Mouse (Mus musculus): Measurements from ENCODE around the gene Mras. TPM values are rescaled to one million over a fixed set of nuclear protein-coding genes. Genes with fewer than 3 reads are reported as not detected.
A peak's percentile ranks its signal among the peaks of the same experiment; 100 is the strongest.

Mras gene
- polyA plus RNA-seq, 1 experiment from 2014 or later: 14.9 TPM

DNA sequence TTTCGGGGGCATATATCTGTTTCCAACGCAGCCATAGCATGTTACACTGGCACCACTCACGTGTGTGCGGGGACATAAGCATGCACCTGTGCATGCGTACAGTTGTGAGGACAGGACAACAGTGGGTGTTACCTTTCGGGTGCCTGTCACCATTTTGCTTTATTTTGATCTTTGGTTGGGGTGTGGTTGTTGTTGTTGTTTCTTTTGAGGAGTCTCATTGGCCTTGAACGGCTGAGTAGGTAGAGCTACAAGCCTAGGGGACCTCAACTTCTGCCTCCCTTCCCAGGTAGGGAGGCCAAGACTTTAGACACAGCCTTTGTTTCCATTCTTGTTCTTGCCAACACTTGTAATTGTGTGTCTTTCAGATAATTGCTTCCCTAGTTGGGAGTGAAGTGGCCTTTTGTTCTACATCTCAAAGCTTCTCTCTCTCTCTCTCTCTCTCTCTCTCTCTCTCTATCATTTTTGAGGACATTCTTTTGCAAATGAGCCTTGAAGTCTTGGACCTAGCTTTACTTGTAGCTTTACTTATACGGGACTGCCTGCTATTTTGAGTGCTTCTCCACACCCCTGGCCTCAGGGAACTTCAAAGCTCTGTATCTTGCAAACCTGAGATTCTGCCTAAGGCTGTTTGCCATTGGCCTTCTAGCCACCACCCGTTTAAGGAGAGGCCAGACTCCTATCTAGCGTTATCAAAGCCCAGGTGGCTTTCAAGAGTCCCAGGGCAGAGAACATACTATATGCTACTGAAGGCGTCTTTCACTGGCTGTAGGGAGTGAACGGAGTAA, 792 bp upstream of the Mras start:
- no peaks in the 10 kb centered on the region for H3K36me3 ChIP-seq
- H3K4me1 ChIP-seq (replicated peaks): peaks cover 22% of the 10 kb centered on the region
- peak overlapping the region; percentile 92; the same call in 1 of the 2 replicates for H3K4me2 ChIP-seq
- 70% methylated on average over 12 of the region's 12 CpGs for WGBS
- H3K27ac ChIP-seq: no peak overlapping the region
- H3K9ac ChIP-seq: no peak overlapping the region
- ATAC-seq (replicated peaks; ENCODE audit: insufficient number of reproducible peaks, insufficient read depth, low FRiP score, low read depth): no peak
- H3K9me3 ChIP-seq (replicated peaks): no peaks in the 10 kb centered on the region
- H3K4me3 ChIP-seq: no peak overlapping the region
- peaks cover 17% of the 10 kb centered on the region for H3K27me3 ChIP-seq

DNA sequence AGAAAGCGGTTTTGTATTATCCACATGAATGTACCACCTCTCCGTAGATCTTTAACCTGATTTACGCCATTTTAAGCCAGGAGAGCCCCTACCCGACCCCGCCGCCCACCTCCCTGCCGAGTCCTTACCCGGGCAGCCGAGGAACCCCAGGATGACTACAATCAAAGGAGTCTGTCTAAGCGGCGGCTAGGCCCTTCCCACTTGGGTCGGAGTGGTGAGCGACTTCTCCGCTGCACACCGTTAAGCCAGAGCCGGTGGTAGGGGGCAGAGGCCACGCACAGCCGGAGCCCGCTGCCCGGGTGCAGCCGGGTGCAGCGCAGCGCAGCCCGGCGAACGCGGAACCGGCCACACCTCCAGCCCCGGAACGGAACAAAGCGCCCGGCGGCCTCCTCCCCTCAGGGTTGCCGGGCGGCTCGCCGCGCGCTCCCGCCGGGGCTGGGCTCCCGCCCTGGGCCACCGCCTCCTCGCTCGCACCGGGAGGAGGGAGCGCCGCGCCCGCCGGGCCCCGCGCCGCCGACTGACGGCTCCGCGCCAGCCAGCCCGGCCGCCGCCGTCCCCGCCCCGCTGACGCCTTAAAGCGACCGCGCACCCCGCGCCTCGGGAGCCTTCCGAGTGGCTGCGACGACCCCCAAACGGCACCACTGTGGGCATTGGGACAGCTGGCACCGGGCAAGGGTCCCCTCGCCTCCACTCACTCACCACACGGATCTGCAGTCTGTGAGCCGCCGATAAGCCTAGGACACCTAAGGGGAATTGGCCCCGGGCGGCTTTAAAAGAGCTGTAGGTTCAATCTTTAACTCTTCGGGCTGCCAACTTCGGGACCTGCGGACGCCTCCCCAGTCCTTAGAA, 775 bp downstream of the Mras start:
- Histone ChIP-seq H3K9ac (peak overlapping the region; percentile 79), H3K4me1 (replicated peaks) (peaks cover 22% of the 10 kb centered on the region), H3K27ac (peak overlapping the region; percentile 81), H3K9me3 (replicated peaks) (no peaks in the 10 kb centered on the region), H3K4me2 (peak overlapping the region; percentile 92), H3K27me3 (peaks cover 17% of the 10 kb centered on the region), H3K36me3 (no peaks in the 10 kb centered on the region), H3K4me3 (peak overlapping the region; percentile 83)
- under 1% methylated on average over 80 of the region's 86 CpGs for WGBS
- ATAC-seq (replicated peaks; ENCODE audit: insufficient number of reproducible peaks, insufficient read depth, low FRiP score, low read depth): peak; percentile 79

- peak overlapping the region; percentile 83 for H3K4me3 ChIP-seq
- peak overlapping the region; percentile 81 for H3K27ac ChIP-seq
- H3K9ac ChIP-seq: peak overlapping the region; percentile 79
- 21% methylated on average over 16 of the region's 16 CpGs for WGBS
- no peaks in the 10 kb centered on the region for H3K36me3 ChIP-seq
- peaks cover 17% of the 10 kb centered on the region for H3K27me3 ChIP-seq
- H3K4me2 ChIP-seq: peak overlapping the region; percentile 92
- ATAC-seq (replicated peaks; ENCODE audit: insufficient number of reproducible peaks, insufficient read depth, low FRiP score, low read depth): peak; percentile 7; the same call in 1 of the 2 replicates
- H3K4me1 ChIP-seq (replicated peaks): peaks cover 22% of the 10 kb centered on the region
- no peaks in the 10 kb centered on the region for H3K9me3 ChIP-seq (replicated peaks)
Observed at GRCm38 (mm10) chr9:99435619-99436181, 1.5 kb downstream of the Mras start.

- peak overlapping the region; percentile 92 for H3K4me2 ChIP-seq
- peak overlapping the region; percentile 79 for H3K9ac ChIP-seq
- 45% methylated on average over 14 of the region's 14 CpGs for WGBS
- H3K9me3 ChIP-seq (replicated peaks): no peaks in the 10 kb centered on the region
- H3K36me3 ChIP-seq: no peaks in the 10 kb centered on the region
- H3K4me1 ChIP-seq (replicated peaks): peaks cover 22% of the 10 kb centered on the region
- H3K27ac ChIP-seq: peak overlapping the region; percentile 81
- peak; percentile 57 for ATAC-seq (replicated peaks; ENCODE audit: insufficient number of reproducible peaks, insufficient read depth, low FRiP score, low read depth)
- peak overlapping the region; percentile 83 for H3K4me3 ChIP-seq
- peaks cover 15% of the 10 kb centered on the region for H3K27me3 ChIP-seq
Observed at GRCm38 (mm10) chr9:99434892-99435618, 2.1 kb downstream of the Mras start.

DNA sequence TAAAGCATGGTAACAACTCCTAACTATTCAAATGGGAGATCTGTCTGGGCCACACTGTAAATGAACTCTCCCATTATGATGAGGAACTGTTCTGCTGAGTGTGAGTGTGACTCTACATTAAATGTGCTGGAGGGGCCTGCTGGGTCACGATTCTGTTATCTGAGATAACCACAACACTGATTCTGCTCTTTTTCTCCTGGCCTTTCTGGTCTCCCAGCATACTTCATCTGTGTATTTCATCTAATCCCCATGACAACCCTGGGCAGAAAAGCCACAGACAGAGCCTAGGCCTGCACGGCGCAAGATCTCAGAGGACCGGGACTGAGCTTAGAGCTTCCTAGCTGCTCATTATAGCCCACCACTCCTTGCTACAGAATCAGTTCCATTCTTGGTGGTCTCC, 4.7 kb downstream of the Mras start:
- Histone ChIP-seq H3K36me3 (no peaks in the 10 kb centered on the region), H3K4me3 (no peak overlapping the region), H3K27me3 (peaks cover under 1% of the 10 kb centered on the region; the same call in 1 of the 2 replicates), H3K9ac (no peak overlapping the region), H3K4me1 (replicated peaks) (peaks cover 24% of the 10 kb centered on the region), H3K4me2 (no peak overlapping the region), H3K27ac (no peak overlapping the region), H3K9me3 (replicated peaks) (no peaks in the 10 kb centered on the region)
- no peak for ATAC-seq (replicated peaks; ENCODE audit: insufficient number of reproducible peaks, insufficient read depth, low FRiP score, low read depth)
- 75% methylated on average over 4 of the region's 4 CpGs for WGBS

DNA sequence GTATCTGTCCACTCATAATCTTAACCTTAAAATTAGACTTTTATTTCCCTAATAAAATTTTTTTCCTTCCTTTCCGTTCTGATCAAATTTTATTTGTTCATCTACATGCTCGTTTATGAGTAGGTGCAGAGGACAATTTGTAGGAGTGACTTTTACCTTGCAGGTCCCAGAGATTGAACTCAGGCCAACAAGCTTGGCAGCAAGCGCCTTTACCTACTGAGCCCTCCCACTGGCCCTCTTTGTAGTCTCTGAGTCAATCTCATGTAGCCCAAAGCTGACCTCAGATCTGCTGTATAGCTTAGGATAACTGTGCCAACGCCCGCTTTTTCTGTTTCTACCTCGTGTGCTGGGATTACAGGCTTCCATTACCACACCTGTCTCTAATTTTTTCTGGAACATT, 5.2 kb downstream of the Mras start:
- no peak overlapping the region for H3K4me3 ChIP-seq
- H3K4me1 ChIP-seq (replicated peaks): peaks cover 19% of the 10 kb centered on the region
- no peaks in the 10 kb centered on the region for H3K9me3 ChIP-seq (replicated peaks)
- H3K36me3 ChIP-seq: no peaks in the 10 kb centered on the region
- H3K9ac ChIP-seq: no peak overlapping the region
- H3K27ac ChIP-seq: no peak overlapping the region
- 78% methylated on average over 6 of the region's 6 CpGs for WGBS
- H3K4me2 ChIP-seq: no peak overlapping the region
- no peak for ATAC-seq (replicated peaks; ENCODE audit: insufficient number of reproducible peaks, insufficient read depth, low FRiP score, low read depth)
- H3K27me3 ChIP-seq: no peaks in the 10 kb centered on the region

GRCm38 (mm10) chr9:99431346-99431745, 5.8 kb downstream of the Mras start:
- H3K9ac ChIP-seq: no peak overlapping the region
- H3K36me3 ChIP-seq: no peaks in the 10 kb centered on the region
- H3K27ac ChIP-seq: no peak overlapping the region
- WGBS: 84% methylated on average over 8 of the region's 8 CpGs
- H3K4me2 ChIP-seq: no peak overlapping the region
- peaks cover 17% of the 10 kb centered on the region for H3K4me1 ChIP-seq (replicated peaks)
- no peak overlapping the region for H3K4me3 ChIP-seq
- no peaks in the 10 kb centered on the region for H3K9me3 ChIP-seq (replicated peaks)
- no peaks in the 10 kb centered on the region for H3K27me3 ChIP-seq
- no peak for ATAC-seq (replicated peaks; ENCODE audit: insufficient number of reproducible peaks, insufficient read depth, low FRiP score, low read depth)

- Histone ChIP-seq H3K4me2 (no peak overlapping the region), H3K27ac (no peak overlapping the region), H3K9me3 (replicated peaks) (no peaks in the 10 kb centered on the region), H3K4me1 (replicated peaks) (peaks cover 17% of the 10 kb centered on the region), H3K27me3 (no peaks in the 10 kb centered on the region), H3K4me3 (no peak overlapping the region), H3K36me3 (no peaks in the 10 kb centered on the region), H3K9ac (no peak overlapping the region)
- ATAC-seq (replicated peaks; ENCODE audit: insufficient number of reproducible peaks, insufficient read depth, low FRiP score, low read depth): no peak
- 71% methylated on average over 6 of the region's 6 CpGs for WGBS
Observed at GRCm38 (mm10) chr9:99430806-99431205, 6.4 kb downstream of the Mras start.

DNA sequence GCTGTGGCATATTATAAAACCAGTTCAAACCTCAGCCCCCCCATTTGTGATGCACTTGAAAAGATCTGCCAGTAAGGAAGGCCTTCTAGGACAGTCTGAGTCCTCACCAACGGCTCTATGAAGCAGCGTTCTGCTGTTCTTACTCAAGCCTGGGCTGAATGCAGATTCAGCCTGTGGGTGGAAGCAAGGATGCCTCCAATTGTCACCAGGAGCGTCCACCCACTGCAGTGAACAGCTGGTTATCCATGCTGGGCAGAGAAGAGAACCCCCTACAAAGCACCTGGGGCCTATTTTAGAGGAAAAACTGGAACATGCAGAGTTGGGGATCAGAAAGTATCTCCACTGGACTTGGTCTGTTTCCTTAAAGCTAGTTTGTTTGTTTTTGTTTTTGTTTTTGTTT, 7.3 kb downstream of the Mras start:
- Histone ChIP-seq H3K9me3 (replicated peaks) (no peaks in the 10 kb centered on the region), H3K4me1 (replicated peaks) (peaks cover 17% of the 10 kb centered on the region), H3K27me3 (no peaks in the 10 kb centered on the region), H3K4me2 (no peak overlapping the region), H3K36me3 (no peaks in the 10 kb centered on the region), H3K4me3 (no peak overlapping the region), H3K9ac (no peak overlapping the region), H3K27ac (no peak overlapping the region)
- 82% methylated on average over 3 of the region's 3 CpGs for WGBS
- ATAC-seq (replicated peaks; ENCODE audit: insufficient number of reproducible peaks, insufficient read depth, low FRiP score, low read depth): no peak

GRCm38 (mm10) chr9:99428601-99429331, 8.4 kb downstream of the Mras start:
- H3K27me3 ChIP-seq: no peaks in the 10 kb centered on the region
- H3K9me3 ChIP-seq (replicated peaks): no peaks in the 10 kb centered on the region
- H3K27ac ChIP-seq: no peak overlapping the region
- no peak overlapping the region for H3K4me3 ChIP-seq
- no peak for ATAC-seq (replicated peaks; ENCODE audit: insufficient number of reproducible peaks, insufficient read depth, low FRiP score, low read depth)
- H3K9ac ChIP-seq: no peak overlapping the region
- 61% methylated on average over 11 of the region's 11 CpGs for WGBS
- peaks cover 10% of the 10 kb centered on the region; the same call in 1 of the 2 replicates for H3K4me1 ChIP-seq (replicated peaks)
- no peak overlapping the region for H3K4me2 ChIP-seq
- H3K36me3 ChIP-seq: no peaks in the 10 kb centered on the region
